Mouse (Mus musculus) ovary, postnatal 14 days (tissue): Measurements from ENCODE around the gene Strn4.
A peak's percentile ranks its signal among the peaks of the same experiment; 100 is the strongest.

Experiments
- DNase-seq: peaks from one replicate; pipeline ENCODE4 v3.0.0; 2022; ENCODE audit warnings: low spot score

The Strn4 gene

DNA sequence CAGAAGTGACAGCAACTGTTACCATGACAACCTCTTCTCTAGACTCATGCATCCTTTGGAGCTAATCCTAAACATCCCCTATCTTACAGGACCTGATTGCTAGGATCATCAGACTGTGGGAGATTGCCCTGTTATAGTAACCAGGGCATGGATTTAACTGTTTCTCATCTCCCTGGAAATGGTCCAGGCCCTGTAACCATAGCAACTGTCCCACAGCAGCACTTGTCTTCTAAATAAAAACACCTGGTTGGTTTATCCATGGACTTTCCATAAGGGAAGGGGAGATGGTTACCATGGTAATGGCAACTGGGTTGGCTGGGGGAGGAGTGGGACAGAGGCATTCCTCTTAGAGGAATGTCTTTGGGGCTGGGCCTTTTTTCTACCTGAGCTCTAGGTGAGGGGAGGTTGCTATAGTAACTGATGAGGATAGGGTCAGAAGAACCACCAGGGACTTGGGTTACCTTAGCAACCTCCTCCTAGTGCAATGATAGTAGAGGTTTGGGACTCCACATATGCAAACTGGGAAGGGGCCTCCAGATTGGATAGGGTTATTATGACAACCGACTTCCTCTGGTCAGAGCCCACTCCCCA lies at the start of gene Strn4:
Strn4 (plus strand) TSS at position 539 of the 591 bp plus-strand sequence.
- no peak for DNase-seq

DNA sequence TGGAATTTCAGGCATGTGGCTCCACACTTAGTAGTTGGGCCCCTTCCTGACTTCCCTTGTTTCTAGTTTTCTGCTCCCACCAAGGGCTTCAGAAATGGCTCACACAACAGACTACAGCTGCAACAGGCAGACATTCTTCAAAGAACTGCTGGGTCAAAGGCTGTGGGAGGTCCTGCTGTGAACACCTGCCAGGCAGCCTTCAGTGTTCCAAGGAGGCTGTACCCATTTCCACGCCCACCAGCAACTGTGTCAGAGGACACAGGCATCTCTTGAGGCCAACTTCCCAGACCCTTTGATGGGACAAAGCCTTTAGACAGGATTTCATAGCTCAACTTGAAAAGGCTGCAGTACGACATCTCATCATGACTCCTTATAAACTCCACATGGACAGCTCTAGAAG lies 49.2 kb upstream of the Strn4 start:
- DNase-seq: no peak

DNA sequence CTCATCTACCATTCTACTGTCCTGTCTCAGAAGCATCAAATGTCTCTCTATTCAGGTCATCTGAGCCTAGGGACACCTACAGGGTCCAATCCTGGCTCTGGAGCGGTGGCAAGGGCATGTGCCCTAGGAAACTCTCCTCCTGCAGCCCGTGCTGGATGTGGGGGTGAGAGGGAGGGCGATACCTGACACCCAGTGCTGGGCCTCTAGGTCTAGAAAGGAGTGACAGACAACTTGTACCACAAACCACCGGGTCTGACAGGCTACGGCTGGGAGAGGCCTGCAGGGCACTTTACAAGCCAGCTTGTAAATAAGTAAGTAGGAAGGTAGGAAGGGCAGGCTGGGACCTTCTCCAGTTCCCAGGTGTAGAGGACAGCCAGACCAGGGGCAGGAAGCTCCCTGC lies 39.8 kb upstream of the Strn4 start:
- no peak for DNase-seq

DNA sequence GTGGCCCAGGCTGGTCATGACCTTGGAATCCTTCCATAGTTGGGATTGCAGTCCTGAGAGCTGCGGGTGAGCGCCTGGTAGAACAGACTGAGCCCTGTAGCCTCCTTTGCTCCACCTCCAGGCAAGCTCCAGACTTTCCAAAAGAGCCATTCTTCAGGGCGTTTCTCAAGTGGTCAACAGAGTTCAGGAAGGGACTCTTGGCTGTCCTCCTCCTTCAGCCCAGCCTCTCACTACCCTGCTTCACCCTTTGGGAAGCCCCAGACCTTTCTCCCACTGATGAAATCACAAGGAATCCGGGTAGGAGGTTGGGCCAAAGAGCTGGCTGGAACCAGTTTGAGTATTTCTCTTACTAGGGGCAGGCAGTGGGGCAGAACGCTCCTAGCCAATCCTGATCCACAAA lies 35.6 kb upstream of the Strn4 start:
- no peak for DNase-seq

DNA sequence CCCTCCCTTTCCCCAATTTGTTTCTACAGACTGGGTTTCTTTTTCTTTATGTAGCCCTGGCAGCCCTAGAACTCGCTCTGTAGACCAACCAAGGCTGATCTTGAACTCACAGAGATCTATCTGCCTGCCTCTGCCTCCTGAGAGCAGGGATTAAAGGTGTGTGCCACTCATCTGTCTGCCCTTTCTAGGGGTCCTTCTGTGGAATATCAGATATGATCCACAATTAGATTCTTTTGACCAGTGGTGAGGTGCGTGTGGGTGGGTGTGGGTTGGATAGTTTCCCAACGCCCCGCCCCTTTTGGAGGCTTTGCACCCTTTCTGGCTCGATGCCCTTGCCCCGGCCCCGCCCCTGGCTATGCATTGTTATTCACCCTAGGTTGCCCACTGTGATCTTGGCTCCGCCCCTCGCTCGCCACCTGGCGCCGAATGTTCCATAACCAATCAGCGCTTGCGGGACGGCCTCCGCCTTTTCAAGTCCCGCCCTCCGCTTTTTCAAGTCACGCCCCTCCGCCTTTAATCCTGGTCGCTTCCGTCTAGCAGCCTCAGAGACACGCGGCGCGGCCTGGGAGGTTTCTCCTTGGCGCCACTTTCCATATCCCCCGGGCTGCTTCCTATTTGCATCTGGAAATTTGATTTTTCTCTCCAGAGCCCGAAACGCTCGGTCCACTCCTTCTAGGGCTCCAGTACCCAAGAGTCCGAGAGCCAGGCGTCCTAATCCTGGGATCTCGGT lies 34.7 kb upstream of the Strn4 start, which contains the start of gene Slc1a5:
Slc1a5 (plus strand) TSS at position 516 of the 730 bp plus-strand sequence.
- peak; percentile 92 for DNase-seq

DNA sequence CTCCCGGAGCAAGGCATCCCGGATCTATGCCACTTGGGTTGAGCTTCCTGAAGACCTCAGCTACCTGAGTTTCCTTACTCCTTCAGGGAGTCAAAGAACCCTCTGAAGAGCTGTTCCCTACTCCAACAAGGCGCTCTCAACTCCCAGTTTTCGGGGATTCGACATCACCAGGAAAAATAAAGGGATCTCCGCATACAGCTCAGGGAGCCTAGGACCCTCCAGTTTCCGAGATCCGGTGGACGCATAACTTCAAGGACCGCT lies 34.2 kb upstream of the Strn4 start:
- DNase-seq: no peak

DNA sequence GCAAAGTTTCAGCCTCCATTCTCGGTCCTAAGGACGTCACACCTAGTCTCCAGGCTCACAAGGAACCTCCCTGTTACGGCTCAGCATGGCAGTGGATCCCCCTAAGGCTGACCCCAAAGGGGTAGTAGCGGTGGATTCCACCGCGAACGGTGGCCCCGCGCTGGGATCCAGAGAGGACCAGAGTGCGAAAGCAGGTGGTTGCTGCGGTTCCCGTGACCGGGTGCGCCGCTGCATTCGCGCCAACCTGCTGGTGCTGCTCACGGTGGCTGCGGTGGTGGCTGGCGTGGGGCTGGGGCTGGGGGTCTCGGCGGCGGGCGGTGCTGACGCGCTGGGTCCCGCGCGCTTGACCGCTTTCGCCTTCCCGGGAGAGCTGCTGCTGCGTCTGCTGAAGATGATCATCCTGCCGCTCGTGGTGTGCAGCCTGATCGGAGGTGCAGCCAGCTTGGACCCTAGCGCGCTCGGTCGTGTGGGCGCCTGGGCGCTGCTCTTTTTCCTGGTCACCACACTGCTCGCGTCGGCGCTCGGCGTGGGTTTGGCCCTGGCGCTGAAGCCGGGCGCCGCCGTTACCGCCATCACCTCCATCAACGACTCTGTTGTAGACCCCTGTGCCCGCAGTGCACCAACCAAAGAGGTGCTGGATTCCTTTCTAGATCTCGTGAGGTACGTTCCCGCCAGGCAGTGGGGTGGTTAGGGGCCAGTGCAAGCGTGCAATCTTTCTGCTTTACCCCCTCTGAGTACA lies 33.7 kb upstream of the Strn4 start:
- no peak for DNase-seq

DNA sequence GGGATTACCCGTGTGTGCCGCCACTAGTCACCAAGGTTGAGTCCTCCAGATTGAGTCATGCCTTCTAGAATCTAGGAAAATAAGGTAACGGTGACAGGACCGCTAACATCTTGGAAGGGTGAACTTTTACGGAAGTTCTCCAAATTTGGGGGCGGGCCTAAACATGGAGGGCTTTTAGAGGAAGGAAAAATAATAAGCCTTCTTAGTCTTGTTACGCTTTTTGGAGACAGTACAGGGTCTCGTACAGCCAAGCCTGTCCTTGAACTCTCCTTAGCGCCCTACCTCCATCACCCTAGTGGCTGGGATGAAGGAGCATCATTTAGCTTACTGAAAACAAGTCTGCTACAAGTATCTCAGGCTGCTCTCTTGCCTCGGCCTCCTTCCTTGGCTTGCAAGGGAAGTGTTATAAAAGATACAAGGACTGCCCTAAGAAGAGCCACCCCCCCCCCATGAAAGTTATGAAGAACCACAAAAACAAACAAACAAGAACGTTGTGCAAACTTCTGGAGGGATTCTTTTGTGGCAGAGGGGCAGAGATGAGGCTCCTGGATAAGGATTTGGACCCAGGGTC lies 33.0 kb upstream of the Strn4 start:
- no peak for DNase-seq

DNA sequence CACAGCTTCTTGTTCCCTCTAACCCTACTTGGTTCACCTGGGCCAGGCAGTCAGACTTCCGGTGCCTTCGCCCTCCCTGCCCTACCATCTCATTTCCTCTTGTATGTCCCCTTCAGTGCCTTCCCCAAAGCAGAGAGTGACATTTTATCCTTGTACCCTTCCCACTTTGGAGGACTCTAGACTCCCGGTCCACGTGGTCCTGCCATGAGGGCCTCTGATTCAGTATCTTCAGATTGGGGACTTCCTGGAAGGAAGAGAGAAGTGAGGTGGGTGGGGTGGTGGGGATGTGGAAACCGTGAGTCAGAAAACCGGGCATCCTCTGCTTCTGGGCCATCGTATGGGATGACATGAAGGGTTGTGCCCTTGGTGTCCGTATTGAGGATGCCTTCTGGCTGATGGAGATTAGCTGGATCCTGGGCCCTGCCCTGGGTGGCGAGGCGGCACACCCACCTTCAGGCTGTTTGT lies 32.4 kb upstream of the Strn4 start:
- DNase-seq: no peak

DNA sequence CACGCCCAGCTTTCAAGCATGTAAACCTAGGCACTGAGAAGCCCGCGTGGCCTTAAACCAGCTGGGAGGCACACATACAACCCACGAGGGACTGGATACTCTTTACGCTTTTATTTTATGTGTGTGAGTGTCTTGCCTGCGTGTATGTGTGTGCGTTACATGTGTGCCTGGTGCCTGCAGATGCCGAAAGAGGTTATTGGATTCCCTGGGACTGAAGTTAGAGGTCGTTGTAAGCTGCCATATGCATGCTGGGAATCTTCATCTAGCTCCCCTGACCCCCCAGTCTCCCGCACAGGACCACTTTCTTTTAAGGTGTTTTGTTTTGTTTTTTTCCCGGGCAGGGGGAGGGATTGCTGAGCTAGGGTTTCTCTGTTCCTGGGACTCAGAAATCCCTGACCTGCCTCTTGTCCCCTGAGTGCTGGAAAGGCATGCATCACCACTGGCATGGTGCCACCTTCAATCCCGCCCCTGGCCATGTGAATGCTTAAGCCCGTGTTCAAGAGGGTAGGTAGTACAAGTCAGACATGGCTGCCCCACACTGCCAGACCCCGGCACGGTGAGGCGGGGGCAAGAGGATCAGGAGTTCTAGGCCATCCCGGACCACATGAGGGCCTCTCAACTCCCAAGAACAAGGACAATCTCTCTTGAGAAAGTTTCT lies 31.8 kb upstream of the Strn4 start:
- DNase-seq: peak; percentile 37

DNA sequence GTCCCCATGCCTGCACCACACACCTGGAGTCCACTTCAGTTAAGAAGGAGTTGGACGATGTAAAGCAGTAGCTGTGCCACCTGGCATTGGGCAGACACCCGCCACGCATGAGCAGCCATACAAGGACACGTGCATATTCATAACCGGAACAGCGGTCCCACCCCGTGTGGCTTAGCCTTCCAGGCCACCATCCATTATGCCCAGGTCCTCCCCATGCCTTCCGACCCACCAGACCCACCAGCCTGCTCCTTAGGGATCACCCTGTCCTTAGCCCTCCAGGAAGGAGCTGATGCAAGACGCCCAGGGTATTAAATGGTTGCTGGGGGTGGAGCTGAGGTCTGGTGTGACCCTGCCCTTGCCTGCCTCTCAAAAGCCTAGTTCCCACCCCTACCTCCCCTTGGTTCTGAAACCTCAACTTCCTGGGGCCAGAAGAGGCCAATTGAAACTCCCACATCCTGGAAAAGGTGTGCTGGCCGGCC lies 31.2 kb upstream of the Strn4 start:
- DNase-seq: no peak

DNA sequence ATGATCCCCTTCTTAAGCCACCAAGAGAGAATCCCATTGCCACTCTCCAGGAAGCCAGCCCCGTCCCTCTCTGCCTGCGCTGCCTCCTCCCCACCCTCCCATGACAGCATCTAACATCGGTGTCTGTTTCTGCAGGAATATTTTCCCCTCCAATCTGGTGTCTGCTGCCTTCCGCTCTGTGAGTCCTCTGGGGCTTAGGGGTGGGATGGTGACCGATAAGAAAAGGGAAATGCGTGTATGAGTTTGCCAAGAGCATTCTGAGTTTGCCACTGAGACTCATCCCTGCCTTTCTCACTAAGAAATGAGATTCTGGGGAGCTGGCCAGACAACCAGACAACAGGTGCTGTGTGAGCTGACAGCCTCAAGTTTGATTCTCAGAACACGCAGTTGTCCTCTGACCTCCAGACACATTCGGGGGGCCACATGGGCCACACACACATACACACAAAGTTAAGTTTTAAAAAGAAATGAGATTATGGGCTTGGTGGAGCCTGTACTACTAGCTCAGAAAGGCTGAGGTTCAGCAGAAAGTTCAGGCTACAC lies 30.1 kb upstream of the Strn4 start:
- no peak for DNase-seq

DNA sequence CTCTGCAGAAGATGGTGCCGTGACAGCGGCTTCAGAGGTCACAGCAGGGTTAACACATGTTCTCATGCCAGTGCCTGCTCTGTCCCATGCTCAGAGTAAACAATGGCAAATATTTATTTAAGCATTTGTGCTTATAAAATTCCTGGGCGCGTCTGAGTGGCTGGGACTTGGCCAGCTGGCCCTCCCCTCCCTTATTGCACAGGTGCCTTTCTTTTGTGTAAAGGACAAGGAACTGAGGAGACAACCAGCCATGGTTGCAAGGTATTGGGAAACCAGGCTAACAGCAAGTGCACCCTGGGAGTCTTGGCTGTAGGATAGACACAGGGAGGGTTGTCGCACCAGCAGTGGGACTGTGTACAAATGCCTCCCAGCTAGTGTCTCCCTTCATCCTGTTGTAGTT lies 23.4 kb upstream of the Strn4 start:
- DNase-seq: no peak

DNA sequence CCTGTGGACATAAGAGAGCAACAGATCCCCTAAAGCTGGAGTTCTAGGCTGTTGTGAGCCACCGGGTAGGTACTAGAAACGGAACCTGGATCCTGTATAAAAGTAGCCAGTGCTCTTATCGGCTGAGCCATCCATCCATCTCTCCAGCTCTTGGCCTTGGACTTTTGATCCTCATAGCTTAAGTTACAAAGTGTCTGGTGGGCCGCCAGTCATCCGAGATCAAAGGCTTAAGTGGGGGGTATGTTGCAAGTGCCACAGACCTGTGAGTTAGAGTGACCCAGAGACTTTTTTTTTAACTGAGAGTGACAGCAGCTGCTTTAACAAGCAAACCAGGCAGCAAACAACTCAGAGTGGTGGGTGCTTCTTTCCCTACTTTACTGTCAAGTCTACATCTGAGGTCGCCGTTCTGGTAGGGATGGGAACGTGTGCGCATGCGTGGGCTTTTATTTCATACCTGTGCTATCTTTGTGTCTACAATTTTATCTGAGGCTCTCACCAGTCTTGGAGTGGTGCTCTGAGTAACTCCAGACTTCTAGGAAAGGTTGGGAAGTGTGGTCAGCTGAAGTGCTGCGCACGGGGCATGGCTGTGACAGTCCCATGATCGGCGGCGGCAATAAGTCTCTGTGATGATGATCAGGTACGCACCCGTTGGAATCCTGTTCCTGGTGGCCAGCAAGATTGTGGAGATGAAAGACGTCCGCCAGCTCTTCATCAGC lies 22.5 kb upstream of the Strn4 start:
- DNase-seq: no peak

DNA sequence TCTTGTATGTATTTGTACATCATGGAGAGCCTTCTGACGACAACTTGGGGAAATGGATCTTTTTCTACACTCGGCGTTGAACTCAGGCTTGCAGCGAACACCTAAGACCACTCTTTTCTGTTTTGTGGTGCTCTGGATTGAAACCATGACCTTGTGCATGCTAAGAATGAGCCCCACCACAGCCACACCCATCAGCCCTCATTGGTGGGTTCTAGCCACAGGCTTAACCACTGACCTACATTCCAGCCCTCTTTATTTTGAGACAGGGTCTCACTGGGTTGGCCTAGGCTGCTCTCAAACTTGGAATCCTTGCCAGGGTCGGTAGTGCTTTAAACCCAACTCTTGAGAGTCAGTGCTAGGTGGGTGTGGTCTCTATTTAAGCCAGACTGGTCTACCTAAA lies 20.8 kb upstream of the Strn4 start:
- DNase-seq: no peak

DNA sequence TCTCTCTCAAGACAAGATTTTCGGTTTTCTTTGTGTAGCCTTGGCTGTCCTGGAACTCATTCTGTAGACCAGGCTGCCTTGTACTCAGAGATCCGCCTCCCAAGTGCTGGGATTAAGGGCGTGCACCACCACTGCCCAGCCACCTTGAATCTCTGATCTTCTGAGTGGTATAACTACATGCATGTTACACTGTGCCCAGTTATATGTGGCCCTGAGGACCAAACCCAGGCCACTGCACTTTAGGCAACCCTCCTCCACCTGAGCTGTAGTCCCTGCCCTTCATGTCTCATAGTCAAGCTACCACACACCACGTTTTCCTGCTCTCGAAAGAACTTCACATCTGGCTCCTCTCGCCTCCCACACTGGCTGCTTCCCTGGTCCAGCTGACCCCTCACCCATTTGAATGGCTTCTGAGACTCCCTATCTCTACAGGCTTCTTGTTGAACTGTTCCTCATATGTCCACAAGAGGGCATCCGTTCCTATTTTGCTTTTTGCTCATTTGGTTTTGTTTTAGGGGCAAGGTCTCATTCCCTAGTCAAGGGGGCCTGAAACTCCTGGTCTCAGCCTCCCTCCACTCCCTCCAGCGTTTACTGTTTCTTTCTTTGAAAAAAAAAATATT lies 11.2 kb upstream of the Strn4 start:
- DNase-seq: no peak

DNA sequence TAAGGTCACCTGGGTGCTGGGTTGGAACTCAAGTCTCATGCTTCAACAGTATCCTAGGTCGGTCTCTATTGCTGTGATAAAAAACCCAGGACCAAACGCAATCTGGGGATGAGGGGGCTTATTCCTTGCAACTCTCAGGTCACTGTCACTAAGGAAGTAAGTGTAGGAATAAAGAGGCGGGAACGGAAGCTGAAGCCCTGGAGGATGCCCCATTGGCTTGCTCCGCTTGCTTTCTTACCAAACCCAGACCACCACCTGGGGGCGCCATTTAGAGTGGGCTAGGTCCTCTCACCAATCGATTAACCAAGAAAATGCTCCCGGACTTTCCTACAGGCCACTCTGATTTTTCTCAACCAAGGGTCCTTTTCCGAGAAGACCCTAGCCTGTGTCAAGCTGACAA lies 7.8 kb upstream of the Strn4 start:
- DNase-seq: no peak

DNA sequence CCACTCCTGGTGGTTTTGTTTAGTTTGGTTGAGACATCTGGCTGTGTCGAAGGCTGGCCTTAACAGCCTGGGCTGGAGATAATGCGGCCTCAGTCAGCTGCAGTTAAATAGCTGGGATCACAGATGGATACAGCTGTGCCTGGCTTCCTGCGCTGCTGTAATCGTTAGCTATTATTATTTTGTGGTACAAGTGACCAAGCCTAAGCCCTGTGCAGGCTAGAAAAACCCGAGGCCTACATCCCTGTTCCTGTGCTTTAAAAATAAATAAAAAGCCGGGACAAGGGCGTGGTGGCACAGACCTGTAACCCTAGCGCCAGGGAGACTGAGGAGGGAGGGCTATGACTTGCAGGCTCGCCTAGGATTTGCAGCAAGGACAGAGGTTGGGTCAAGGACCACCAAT lies 7.0 kb upstream of the Strn4 start:
- no peak for DNase-seq

DNA sequence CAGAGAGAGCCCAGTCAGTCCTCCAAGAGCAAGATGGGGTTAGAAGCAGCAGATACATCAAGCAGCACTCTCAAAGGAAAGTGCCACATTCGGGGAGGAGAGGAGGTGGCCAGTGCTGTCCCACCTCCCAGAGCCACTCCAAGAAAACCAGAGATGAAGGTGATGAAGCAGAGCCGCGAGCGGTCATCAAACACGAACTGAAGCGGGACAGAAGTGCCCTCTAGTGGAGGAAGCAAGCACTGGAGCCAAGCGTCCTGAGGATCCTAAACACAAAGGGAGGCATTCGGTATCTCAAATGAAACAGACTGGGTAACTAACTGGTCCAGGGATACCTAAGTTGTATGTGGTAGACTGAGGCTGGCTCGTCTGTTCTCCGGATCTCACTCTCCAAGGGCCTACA lies 6.0 kb upstream of the Strn4 start:
- peak; percentile 61 for DNase-seq

DNA sequence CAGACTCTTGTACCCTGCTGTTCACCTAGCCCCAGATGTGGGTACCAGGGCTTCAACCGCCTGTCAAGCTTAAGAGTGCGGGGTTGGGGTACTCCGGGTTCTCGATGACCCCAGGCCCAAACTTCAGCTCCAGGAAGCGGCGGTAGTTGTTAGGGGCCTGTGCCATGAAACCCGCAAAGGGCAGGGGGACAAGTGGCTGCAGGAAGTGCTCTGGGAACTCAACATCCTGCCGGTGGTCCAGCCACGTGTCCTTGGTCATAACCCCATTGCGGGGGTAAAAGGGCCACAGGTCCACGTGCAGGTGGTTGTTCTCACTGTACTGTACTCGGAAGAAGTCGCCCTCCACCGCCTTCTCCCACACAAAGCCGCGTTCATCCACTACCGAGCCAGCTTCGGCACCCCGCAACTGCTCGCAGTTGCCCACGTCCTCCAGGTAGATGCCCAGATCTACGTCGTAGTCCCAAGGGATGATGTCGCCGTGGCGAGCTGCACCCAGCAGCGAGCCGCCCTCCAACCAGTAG lies 5.2 kb upstream of the Strn4 start:
- DNase-seq: no peak
